Mouse (Mus musculus) G1E-ER4 (cell line): ENCODE data around the gene Tbc1d24. TPM values are rescaled to one million over a fixed set of nuclear protein-coding genes. Genes with fewer than 3 reads are reported as not detected.

Source experiments
- GATA1 ChIP-seq: IDR thresholded peaks from one replicate; pipeline ENCODE4 v1.8.0; 2012; ENCODE audit warnings: low read length, inconsistent platforms
- polyA plus RNA-seq: library from polyadenylated mRNA; stranded (reverse); fragments of >175 nt; gene quantifications from 2 replicates; pipeline ENCODE4 v1.2.3, GENCODE M21; 2012

Gene Tbc1d24
- polyA plus RNA-seq, 1 experiment, result 14.4 TPM

GRCm38 (mm10) chr17:24203068-24203467 is 2.3 kb downstream of the Tbc1d24 start:
- TF ChIP-seq GATA1, result peak; percentile 55

GRCm38 (mm10) chr17:24201092-24201491 is 4.3 kb downstream of the Tbc1d24 start:
- TF ChIP-seq GATA1, result no peak

- no peak for TF ChIP-seq GATA1
Measured at GRCm38 (mm10) chr17:24199741-24200140, 5.6 kb downstream of the Tbc1d24 start.

DNA sequence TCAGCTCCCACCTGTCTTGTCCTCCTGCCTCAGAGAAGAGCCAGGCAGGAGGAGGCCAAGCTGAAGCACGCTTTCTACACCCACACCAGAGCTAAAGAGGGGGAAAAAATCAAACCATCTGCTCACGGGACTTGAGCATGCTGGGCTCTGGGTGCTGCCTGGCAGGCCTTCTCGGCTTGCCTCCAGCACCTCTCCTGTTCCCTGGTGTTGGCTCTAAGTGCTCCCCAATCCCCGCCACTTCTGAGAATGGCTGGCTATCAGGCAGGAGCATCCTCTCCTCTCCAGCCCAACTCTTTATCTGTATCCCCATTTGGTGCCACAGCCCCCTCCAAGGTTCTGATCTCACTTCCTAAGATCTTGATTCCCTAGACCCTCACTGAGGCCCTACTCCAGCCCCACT is 6.1 kb downstream of the Tbc1d24 start:
- no peak for TF ChIP-seq GATA1

DNA sequence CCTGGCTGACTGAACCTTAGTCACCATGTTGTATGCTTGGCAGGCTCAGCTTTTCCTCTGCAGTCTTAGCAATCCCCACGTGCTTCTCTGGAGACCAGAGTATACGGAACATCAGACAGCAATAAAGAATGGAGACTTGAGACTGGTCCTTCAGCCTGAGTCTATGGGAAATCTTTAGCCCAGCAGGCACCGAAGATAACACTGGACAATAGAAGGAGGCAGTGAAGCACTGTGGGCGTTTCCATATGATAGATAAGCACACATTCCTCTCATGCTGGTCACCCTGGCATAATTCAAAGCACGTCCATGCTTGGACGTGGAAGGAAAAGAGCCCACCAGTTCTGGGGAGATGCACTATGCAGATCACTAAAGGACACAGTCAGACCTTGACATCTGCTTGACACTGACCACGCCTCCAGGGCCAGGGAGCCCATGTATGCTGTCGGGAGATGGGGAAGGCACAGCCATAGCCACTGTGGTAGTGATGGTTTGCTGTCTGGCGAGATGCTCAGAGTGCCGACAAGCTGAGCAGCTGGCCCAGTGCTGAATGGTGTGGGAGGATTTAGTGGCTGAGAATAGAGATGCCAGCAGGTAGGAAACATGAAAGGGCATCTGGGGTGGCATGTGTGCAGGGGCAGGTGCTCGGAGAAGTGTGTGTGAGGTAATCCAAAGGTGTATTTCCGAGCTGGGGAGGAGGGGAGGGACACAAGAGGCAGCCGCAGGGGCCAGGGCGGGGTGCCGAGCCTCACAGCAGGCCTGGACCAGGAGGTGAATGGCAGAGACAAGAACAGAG is 8.1 kb downstream of the Tbc1d24 start:
- TF ChIP-seq GATA1, result no peak

DNA sequence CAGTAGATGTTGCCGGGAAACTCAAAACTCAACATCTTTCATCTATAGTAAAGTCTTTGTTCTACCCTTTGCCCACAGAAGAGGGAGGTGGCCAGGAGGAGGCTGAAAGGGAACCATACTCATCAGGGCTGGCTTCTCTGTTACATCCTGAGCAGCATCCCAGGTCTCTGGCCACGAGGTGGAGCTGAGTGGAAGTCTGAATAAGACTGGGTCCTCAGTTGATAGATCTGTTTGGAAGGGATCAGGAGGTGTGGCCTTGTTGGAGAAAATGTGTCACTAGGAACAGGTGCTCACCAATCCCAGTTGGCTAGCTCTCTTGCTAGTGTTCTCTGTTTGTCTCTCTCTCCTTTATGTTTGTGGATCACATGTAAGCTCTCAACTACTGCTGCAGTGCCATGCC is 10.0 kb downstream of the Tbc1d24 start:
- TF ChIP-seq GATA1, result no peak

GRCm38 (mm10) chr17:24193769-24194168 is 11.6 kb downstream of the Tbc1d24 start:
- TF ChIP-seq GATA1, result no peak

DNA sequence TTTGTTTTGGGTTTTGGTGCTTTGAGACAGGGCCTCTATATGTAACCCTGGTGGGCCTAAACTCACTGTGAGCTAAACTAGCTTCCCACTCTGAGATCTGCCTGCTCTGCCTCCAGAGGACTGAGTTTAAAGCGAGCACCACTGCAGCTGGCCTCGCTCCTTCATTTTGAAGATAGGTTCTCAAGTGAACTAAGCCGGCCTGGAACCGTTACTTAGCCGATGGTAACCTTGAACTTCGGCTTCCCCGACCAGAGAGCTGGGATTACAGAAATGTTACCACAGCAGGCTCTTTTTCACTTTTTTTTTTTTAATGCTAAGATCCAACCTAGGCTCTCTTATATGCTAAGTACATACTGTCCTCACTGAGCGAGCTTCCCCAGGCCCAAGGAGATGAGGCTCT is 12.1 kb downstream of the Tbc1d24 start:
- TF ChIP-seq GATA1, result no peak

DNA sequence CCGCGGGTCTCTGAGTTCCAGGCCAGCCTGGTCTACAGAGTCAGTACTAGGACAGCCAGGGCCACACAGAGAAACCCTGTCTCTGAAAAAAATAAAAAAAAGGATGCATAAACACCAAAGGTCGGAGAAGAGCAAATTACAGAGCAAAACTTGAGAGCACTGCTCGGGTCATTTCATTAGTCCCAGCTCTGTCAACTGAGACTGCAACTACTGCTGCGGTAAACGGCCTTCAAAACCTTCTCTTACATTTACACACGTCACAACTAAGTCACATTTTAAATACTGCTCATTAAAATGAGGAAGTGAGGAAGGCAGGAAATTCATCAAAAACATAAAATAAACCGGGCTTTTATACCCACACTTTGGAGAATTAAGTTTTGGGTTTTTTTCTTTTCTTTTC is 12.5 kb downstream of the Tbc1d24 start:
- no peak for TF ChIP-seq GATA1

- TF ChIP-seq GATA1, result no peak
Measured at GRCm38 (mm10) chr17:24191481-24191880, 13.9 kb downstream of the Tbc1d24 start.

GRCm38 (mm10) chr17:24190934-24191333 is 14.4 kb downstream of the Tbc1d24 start:
- no peak for TF ChIP-seq GATA1

DNA sequence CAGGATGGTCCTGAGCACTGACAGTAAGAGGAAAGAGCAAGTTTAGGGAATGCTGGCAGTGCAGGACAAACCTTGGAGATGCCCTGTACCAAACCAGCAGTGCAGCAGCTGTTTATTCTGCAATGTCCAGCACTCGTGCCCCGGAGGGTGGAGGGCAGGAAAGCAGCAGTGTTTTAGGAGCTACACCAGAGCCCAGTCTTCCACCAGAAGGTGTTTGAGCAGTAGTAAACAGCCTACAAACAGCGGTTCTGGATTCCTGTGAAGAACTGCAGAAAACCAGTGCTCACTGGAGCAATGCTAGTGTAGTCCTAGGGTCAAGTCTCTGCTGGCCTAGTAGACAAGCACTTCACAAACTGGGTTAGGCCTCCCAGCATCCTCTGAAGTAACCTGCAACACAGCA is 31.1 kb downstream of the Tbc1d24 start:
- TF ChIP-seq GATA1, result no peak

DNA sequence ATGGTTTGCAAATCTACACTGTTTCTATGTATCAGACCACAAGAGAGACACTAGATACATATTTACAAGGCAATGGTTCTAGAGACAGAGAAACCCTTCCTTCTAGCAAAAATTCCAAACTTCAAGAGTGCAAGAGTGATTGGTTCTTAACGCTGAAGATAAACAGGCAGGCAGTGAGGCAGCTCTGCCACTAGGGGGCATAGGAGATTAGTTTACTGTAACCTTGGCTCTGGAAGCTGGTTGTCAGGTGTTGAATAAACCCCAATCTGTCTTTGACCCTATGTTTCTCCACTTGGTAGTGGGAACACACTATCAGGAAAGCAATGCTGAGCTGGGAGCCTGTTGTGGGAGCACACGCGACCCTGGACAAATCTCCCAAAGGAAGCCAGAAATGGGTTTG is 31.9 kb downstream of the Tbc1d24 start:
- TF ChIP-seq GATA1, result no peak

- TF ChIP-seq GATA1, result no peak
Measured at GRCm38 (mm10) chr17:24171738-24172137, 33.6 kb downstream of the Tbc1d24 start.

DNA sequence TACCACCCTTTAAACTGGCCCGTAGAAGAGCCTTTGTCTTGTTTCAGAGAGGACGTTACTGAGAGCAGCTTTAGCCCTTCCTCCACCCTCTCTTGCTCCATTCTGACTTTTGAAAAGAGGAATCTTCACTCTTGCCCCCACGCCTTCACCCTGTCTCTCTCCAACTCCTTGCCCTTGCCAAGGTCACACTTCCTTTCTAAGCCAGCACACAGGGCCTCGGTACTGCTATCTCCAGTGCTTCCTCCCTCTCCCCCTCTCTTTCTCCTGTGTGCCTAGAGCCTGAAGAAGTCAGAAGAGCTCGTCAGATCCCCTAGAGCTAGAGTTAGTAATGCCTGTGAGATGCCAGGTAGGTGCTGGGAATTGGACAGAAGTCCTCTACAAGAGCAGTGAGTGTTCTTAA is 34.6 kb downstream of the Tbc1d24 start:
- TF ChIP-seq GATA1, result no peak

GRCm38 (mm10) chr17:24170125-24170524 is 35.2 kb downstream of the Tbc1d24 start:
- TF ChIP-seq GATA1, result no peak

DNA sequence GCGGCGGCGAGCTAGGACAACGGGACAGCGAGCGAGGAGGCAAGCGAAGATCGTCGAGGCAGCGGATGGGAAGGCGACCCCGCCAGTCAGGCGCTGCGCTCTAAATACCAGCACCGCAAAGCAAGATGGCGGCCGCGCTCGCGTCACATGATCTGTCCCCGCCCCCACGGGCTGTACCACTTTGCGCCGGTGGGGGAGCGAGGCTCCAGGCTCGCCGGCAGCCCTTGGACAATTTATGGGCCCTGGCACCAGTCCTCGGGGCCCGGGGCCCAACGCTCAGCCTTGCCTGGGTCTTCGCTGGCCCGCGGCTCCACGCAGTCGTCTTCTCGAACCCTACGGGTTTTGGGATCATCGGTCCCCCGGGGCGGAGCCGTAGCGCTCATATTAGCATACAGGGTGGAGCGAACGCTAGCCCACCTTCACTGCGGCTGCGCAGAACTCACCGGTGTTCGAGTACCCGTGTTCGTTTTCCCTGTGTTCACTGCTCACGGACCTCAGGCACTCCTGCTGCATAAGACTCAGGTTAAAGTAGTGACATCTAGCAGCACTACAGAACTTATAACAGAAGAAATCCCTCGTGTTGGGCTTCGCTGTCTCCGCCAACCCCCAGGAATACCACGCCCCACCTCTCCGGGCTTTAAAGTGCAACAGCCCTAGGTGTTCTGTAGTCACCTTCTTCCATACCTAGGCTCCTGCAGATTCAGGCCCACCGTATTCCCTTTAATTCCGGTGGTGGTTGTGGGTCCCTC is 35.9 kb downstream of the Tbc1d24 start, which contains the start of gene Atp6v0c:
Gene Atp6v0c, minus strand, starts transcription at position 386 of the 749 bp plus-strand sequence.
- no peak for TF ChIP-seq GATA1
